Mouse (Mus musculus): ENCODE measurements at regions not wholly inside any gene's neighbourhood (a gene's known extent, or its start where the extent isn't known, plus 50 kb on each side); places are given as distances from the start of the nearest gene placed in this dataset.

DNA sequence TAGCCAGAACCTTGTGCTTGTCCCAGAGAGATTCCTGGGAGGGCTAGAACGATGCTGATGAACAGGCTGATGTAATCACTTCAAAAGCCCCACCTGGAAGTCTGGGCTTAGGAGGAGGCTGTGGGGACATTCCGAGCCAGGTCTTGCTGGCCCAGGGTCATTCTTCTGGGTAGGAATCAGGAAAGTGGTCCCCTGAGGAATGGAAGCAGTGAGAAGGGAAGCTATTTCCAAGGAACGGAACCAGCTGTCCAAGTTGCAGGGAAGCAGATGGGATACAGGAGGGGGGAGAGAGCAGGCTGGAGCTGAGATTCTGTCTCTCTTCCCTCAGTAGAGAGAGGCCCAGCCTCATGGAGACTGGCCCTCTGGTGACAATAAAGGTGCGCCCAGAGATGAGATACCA, 243.9 kb downstream of the Tcf7l2 start:
- no peak for DNase-seq

DNA sequence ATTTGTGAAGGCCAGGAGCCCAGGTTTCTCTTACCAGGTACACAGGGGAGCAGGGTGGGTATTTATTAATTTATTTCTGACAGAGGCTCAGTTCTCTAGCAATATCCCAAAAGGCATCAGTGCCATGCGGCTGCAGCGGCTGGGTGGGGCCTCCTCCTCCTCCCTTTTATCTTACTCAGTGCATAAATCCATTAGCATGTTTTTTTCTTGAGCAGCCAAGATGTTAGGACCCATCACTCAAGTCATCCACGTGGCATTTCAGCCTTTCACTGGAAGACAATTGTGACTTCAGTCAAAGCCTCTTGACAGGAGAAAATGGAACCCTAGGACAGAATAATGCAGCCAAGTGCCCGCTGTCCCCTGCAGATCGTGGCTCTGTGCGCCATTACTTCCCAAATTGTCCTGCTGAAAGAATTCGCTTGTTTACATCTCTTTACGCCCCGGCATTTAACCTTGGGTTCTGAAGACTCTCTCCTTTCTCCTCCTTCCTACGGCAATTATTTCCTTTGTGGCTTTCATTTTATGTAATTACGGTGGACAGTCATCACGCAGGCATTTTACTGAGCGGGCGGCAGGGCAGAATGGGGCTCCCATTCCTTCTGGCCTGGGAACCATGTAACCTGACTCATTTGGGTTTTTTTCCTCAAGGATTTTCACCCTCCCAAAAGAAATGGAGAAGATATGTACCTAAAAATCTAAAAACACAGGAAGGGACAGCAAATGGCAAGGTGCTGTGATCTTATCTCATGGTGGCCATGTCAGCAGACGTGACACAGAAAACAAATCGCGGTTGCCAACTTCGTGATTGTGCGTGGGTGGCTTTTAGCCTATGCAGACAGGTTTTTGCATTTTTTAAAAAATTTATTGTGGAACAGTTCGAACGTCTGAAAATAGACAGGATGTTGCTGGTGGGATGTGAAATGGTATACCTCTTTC, 250.4 kb downstream of the Tcf7l2 start:
- no peak for DNase-seq

DNA sequence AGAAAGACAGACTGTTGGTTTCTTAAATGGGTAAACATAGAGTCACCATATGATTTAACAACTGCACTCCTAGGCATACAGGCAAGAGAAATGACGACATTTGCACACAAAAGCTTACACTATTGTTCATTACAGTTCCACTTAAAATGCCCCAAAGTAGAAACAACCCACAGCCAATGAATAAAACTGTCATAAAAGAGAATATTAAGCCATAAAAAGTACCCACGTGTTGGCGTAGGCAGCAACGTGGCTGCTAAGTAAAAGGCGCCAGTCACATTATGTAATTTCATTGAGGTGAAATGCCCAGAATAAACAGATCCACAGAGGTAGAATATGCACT, 251.1 kb downstream of the Tcf7l2 start:
- no peak for DNase-seq

DNA sequence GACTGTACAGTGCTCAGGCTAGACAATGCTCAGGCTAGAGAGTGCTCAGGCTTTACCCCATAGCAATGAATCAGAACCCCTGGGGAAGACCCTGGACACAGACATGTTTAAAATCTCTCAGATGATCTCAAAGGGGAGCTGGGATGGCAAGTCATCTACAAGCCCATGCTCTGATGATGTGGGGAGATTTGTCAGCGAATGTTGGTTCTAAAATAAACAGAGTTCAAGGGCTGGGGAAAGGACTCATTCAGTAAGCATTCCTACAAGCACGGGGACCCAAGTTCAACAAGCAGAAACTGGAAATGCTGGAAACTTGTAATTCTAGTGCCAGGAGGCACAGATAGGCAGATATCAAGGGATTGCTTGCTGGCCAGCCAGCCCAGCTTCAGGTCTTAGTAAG, 254.1 kb downstream of the Tcf7l2 start:
- no peak for DNase-seq

DNA sequence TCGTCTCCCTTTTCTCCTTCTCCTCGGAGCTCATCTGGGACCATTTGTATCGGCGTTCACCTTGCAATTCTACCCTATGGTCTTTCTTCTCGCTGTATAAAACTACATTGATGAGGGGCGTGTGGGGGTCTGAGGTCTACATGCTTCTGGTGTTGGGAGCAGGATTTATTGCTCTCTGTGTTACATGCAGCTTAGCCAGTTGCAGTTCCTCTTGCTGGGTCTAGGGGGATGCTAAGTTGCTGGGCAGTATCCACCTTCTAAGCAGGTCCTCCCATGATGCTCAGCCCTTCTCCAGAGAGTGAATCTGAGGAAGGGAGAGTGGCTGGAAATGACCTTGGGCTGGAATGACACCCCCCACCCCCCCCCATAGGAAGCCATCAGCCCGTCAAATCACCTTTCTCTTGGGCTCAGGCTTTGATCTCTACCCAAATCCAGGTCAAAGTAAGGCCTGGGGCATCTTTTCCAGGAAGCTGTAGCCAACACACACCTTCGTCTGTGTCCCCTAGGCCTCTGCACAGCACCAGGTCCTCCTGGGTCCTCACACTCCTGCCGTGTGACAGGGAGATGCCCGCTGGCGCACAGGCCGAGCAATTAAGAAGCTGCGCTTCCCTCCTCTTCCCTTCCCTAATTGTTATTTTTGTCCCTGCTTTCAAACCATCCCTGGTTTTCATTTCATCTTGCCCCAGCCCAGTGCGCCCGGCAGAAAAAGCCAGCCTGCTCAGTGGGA, 257.0 kb downstream of the Tcf7l2 start:
- DNase-seq = no peak

DNA sequence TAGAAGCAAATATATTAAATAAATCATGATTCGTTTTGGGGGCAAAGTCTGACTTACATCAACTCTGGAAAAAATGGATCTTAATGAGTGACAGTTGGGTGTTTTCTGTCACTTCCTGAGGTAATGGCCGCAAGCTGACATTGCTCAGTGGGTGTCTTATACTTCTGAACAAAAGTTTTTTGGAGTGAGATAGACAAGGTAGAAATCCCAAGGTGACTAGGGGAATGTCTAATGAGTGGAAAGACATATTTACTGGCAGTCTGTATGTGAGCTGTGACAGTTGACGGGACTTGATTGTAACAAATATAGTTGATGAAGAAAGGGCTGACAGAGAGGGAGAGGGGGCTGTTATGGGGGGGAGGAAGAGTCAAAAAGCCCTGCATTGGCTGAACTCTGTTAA, 257.8 kb downstream of the Tcf7l2 start:
- DNase-seq = no peak

DNA sequence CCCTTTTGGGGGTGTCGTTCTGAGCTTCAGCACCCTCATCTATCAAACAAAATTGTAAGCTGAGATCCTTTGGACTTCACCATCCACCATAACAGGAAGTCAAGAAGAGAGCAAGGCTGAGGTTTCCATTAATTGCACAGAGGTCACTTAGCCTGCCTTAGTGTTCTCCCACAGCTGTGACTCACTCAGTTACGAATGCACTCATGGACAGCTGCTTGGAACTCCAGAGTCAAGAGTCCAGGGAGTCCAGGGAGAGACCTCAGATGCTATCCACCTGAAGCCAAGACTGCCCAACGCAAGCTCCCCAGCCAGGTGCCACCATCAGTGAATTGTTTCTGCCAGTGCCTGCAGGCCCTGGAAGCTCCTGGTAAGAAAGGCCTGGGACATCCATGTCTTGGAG, 259.8 kb downstream of the Tcf7l2 start:
- DNase-seq = no peak

DNA sequence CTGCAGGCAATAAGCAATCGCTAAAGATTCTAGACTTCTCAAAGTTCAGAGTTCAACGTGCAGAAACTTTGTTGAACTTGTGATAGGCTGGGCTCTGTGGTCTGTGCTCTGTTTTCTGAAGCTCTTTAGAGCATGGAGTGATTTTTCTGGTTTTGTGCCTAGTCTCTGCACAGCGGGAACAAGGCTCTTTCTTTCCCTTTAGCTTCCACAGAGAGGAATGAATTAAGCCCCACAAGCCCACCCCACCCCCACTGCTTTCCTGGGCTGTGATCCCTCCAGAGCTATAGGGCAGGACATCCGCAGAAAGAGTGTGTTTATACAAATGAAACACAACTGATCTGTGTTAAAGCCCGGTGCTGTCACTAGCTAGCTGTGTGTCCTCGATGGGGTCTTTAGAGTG, 264.3 kb downstream of the Tcf7l2 start:
- DNase-seq = no peak

DNA sequence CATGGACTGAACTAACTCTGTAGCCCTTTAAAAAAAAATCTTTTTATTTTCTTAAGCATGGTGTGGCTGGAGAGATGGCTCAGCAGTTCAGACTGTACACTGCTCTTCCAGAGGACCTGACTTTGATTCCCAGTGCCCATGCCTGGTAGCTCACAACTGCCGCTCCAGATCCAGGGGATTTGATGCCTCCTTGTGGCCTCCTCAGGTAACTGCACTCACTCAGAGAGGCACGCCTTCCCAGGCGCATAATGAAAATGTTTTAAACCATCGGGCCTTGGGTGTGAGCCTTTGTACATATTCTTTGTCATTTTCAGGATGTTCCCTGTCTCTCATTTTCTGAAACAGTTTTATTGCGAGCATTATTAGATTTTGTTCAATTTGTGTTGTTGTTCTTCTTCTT, 265.8 kb downstream of the Tcf7l2 start:
- no peak for DNase-seq

DNA sequence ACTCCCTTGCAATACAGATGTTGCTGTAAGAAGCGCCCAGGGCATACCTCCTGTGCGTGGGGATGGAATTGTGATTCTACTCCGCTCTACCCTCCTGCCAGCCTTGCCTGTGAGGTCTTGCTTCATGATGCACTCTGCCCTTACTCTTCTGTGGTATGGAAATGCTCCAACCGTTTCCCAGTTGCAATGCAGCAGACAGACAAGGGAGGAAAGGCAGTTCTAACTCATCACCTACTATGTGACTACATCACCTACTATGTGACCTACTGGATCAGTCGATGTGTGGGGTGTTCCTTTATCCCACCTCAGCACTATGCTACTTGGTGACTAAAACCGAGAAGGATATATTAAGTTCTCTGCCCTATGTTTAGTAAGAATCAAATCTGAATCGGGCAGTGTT, 269.1 kb downstream of the Tcf7l2 start:
- no peak for DNase-seq

DNA sequence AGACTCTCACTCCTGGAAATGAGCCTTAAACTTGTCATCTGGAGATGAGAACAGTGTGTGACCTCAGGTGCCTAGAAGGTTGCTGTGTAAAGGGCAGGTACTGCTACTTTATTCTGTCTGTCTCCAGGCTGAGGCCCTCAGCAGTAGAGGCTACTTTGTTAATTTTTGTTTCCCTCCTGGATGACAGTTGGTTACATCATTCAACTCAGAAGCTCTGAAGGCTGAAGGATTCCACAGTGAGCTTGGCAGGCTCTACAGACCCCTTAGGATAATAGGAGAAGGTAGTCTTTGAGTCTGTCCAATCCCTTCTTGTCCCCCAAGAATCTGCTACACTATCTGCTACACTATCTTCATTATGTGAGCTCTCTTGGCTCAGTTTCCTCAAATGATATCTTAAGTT, 269.7 kb downstream of the Tcf7l2 start:
- DNase-seq = no peak

DNA sequence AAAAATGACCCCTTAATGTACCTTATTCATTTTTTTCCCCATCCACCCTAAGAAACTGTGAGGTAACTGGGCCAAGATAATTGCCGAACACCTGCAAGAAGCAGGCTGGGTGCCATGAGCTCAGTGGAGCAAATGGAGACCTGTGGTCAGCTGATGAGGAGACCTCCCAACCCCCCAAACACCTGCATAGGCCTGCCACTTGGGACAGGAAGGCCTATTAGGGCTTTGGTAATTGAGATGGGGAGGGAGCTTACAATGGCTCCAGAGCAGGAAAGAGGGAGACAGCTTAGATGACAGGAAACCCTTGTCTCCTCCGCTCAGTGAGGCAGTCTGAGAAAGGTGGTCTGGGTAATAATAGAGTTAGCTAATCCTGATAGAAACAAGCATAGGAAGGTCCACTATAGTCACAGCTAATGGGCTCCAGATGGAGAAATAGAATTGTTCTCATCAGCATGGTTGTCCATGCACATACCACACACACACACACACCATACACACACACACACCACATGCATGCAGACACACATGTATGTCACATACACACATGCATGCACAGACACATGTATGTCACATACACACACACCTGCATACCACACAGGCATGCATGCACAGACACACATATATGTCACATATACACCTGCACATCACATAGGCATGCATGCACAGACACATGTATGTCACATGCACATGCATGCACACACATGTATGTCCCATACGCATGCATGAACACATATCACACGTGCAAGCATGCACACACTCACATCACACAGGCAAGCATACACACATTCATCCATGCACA, 270.2 kb upstream of the Habp2 start:
- no peak for DNase-seq

DNA sequence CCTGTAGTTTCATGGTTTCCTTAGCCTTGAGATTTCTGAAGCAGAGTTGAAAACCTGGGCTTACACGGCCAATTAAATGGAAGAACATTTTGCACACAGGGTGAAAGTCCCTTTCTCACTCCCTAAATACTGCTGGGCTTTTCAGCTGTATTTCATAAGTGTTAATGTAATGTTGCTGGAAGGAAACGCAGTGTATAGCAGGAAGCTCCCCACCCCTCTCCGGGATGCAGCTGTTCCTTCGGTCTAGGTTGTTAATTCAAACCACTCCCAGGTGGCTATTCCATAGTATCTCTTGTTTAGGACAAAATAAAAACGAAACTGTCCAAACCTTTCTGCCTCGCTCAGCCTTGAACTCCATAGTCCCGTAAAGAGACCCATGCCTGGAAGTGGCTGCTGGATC, 269.4 kb upstream of the Habp2 start:
- no peak for DNase-seq

DNA sequence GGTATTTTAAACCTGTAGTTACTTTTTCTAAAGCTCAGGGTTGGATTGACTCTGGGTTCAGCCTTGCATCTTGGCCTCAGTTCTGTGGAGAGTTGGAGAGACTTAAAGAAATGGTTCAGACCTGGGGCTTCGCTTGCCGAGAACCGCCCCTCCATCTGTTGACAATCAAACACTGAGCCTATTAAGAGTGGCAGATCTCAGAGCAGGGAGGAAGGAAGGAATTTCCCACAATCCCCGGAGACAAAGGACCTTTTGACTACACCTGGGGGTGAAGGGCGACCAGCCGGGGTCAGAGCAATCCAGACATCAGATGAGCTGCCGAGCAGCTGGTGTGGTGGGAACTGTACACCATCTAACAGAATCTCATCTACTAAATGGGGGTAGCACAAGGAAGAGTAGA, 267.8 kb upstream of the Habp2 start:
- DNase-seq = no peak

DNA sequence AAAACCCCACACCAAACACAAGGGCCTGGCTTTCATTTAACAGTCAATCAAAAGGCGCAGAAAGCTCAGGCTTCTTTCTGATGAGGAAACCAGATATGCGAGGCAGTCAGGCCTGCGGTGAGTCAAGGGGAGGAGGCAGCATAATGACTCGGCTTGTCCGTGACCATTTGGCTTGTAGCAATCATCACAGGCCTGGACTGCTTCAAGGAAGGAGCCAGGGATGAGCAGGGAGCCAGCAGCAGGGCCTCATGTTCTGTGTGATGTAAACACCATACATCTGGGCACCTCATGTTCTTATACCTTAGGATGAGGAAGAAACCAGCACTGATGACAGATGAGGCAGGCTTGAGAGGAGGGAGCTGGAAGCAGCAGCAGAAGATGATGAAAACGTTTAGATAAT, 264.6 kb upstream of the Habp2 start:
- DNase-seq = no peak

DNA sequence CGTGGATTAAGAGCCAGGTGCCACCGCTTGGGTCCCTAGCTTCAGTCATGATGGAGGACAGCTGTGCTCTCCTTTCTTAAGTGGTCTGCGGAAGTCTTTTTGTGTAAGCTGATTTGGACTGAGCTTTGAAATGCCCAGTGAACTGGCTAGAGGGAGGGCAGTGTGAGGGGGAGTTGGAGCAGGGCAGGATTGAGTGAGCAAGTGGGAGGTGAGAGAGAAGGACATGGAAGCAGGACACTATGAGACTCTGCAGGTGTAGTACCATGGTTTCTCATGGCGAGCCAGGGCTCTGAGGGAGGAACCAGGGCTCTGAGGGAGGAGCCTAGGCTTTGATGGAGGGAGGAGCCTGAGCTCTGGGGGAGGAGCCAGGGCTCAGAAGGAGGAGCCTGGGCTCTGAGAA, 262.3 kb upstream of the Habp2 start:
- DNase-seq = no peak

DNA sequence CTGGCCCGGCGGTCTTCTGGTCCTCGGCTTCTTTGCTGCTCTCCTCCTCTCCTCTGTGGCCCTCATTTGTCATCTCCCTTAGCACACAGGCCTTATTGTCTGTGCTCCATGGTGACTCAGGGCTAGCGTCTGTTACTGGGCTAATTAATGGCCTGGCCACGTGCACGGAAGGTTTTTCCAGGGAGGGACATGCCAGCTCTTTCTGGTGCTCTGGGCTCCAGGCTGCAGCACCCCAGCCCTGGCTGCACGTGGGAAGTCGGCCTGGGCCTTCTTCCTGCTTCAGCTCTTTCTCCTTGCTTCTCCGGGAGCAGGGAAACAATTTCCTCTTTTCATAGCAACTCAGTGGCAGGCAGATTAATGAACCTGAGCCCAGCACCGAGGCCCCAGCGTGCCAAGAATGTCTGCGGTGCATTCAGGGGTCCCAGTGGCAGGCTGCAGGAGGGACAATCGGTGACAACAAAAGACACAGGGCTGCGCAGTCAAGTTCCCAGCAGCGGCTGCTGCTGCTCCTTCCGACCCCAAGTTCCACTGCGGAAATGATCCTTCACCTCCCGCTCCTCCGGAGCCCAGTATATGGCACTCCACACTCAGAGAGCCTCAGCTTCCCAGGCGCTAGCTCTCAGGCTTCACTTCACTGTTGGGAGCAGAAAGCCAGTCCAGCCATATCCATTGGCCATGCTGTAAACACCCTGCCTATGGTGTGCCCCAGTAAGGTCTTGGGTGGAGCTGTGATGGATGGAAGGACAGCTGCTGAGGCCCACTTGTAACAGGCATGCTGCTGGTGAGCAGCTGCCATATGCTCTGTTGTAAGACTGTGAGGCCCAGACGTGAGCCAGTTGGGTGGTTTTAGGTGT, 257.3 kb upstream of the Habp2 start:
- DNase-seq = no peak

DNA sequence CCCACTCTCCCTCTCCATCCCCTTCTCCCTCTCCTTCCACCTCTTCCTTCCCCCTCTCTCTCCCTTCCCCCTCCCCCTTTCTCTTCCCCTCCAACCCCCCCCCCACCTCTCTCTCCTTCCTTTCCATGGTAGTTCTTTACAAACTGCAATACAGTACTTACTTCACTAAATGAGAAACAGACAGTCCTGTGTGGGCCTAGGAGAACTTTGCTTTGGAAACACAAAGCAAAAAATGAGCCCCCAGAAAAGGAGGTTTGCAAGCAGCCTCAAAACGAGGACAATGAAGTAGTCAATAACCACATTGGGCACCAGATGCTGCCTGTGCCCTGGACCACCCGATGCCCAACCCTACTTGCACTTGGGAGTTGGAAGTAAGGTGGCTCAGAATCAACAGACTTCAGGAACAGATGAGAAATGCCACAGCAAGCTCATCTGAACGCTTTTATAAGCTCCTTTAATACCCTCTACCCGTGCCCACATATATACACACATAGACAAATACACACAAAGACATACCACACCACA, 256.5 kb upstream of the Habp2 start:
- DNase-seq = no peak

DNA sequence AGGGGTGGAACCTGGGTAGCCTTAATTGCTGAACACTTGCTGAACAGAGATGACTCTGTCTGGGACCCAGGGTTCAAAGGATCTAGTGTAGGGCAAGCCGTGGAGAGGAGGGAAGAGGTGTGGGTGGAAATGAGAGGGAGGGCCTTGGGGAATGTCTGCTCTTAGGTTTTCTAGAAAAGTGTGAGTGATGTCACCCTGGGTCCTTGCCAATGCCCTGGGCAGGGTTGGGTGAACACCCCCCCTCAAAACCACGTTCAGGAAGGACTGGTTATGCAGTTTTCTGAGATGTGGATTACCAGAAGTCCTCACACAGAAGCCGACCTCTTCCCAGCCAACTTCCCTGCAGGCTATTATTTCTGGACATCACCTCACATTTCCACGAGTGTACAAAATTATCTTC, 252.4 kb upstream of the Habp2 start:
- DNase-seq = no peak

DNA sequence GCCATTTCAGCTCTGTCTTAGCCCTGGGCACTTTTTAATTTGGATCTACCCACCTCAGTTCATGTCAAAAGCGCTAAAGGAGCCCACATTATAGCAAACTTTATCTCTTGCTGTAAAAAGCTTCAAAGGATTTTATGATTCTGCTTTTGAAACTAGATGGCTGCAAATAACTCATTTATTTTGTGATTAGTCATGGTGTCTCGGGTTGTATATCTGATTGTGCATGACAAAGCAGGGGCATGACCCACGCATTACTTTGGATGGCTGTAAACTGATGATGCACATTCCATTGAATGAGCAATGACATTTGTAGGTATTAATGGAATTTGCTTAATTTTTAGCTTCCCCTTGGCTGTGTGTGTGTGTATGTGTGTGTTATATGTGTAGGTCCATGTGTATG, 249.4 kb upstream of the Habp2 start:
- no peak for DNase-seq

DNA sequence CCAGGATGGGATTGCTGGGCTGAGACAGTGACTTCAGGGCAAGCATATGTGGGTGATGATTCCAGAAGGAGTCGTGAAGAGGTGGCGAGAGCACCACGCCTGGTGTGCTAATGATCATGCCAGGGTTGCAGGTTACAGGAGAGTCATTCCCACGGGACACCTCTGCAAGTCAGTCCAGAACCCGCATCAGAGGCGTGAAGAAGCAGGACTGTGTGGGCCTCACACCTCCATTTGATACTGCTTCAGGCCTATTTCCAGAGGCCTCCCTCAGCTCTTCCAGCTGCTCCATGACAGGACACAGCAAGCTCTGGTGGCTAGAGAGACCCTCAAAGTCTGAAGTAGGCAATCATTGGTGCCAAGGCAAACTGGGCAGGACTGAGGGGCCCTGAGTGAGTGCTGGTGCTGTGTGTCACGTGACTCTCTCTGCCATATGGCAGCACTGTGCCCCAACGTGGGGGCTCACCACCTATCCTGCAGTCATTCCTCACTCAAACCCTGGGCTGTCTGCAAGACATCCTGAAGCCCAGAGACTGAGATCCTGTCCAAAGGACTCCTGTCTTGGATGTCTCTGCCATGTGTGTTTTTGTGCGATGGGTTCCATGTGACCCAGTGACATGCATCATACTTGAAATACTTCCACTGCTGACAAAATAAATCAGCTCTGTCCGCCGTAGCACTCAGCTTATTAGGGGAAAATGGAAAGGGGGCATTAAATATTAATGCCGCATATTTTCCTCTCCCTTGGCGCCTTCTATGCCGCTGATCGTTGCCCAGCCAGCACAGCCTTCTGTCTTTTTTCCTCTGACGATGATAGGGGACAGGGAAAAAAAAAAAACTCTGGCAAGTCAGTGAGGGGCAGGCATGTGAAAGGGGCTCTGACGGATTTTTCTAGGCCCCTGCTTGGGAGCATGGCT, 247.6 kb upstream of the Habp2 start:
- no peak for DNase-seq
